Mouse (Mus musculus): ENCODE measurements around the gene Ank.

- TF ChIP-seq CTCF (IDR thresholded peaks at IDR 0.05; ENCODE audit: extremely low read depth, insufficient read depth, low read length): peak; percentile 71
- no peak for TF ChIP-seq POLR2A (IDR thresholded peaks at IDR 0.05; ENCODE audit: extremely low read depth, insufficient read depth, low read length)
Measured at GRCm38 (mm10) chr15:27642895-27643294, 176.4 kb downstream of the Ank start.

Measured in cortical plate, adult 2 months (tissue).